In the genomic region with DNA sequence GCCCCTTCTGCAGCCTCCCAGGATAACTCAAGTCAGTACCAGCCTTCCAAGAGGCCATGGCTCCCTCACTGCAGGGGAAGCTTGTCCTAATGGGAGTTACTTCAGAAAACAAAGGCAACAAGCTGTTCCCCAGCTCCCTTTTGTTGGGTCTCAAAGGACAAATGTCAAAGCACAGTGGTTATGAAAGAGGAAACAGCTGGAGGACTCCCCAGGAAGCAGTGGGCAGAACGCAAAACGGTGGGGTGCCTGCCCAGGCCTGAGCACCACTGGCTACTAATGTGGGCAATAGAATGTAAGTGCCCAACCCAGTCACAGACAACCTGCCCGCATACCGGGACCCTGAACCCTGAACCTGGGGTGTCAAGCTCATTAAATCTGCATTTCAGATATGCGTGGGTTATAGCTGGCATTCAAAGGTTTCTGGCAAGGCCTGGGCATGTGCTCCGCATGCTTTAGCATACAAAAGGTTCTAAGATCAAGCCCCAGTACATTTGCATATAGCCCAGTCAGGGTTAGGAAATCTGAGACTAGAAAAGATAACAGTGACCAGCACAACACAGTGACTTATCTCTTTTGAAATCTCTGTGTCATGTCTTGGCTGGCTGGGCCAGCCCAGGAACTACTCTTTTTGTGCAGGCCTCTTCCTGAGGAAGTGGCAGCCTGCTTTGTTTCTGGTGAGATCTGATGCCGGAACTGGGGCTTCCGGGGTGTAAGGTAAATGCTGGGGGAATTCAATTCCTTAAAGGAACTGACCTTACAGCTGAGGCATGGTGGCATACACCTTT, we compare ENCODE assay signal across 9 mouse cellular contexts. TPM values are rescaled to one million over a fixed set of nuclear protein-coding genes. Genes with fewer than 3 reads are reported as not detected.
DNase-seq lines count a peak whose midpoint lies in the region; ATAC-seq lines count a peak whose summit lies in the region.
"Had no signal": no experiment of that assay in that cellular context is flagged by ENCODE, and none has a peak within 500 bp of the region (broad histone marks: within the 10 kb centered on the region; RNA-seq: fewer than 3 reads in every experiment).

No protein-coding gene starts in this region.

- no peak overlapping the region for H3K9ac ChIP-seq in heart, embryonic 15.5 days
- no peak overlapping the region for H3K9ac ChIP-seq in heart, embryonic 12.5 days

- WGBS in heart, embryonic 15.5 days: 48% methylated on average over 8 of the region's 8 CpGs
- WGBS in heart, embryonic 12.5 days: 51% methylated on average over 8 of the region's 8 CpGs

- H3K4me1 ChIP-seq in heart, embryonic 15.5 days (replicated peaks): no peaks in the 10 kb centered on the region
- 0 out of 2 replicates have a peak, but pooled peaks cover 5% of the 10 kb centered on the region for H3K4me1 ChIP-seq in heart, embryonic 12.5 days (replicated peaks)

- H3K9me3 ChIP-seq in heart, embryonic 15.5 days (replicated peaks): no peaks in the 10 kb centered on the region
- H3K9me3 ChIP-seq in heart, embryonic 12.5 days (replicated peaks): no peaks in the 10 kb centered on the region

- no peaks in the 10 kb centered on the region for H3K36me3 ChIP-seq in heart, embryonic 15.5 days
- H3K36me3 ChIP-seq in heart, embryonic 12.5 days: no peaks in the 10 kb centered on the region

- peak overlapping the region; percentile 7; the same call in 1 of the 2 replicates for H3K27ac ChIP-seq in heart, embryonic 15.5 days
- H3K27ac ChIP-seq in heart, embryonic 12.5 days (ENCODE audit: poor library complexity, severe bottlenecking): no peak overlapping the region

- DNase-seq in CD4-positive helper T cell, adult 2 months (ENCODE audit: low read depth, low spot score): peak; percentile 78
- no peak for DNase-seq in gastrocnemius, adult 18-20 months (ENCODE audit: low spot score)
- DNase-seq in c-Kit-positive CD71-positive TER-119-positive erythroid progenitor cells, embryonic 14.5 days (ENCODE audit: low spot score): no peak
- no peak for DNase-seq in embryo, embryonic 10.5 days (ENCODE audit: low spot score)
- DNase-seq: heart, postnatal 14 days had no signal

- no peaks in the 10 kb centered on the region for H3K27me3 ChIP-seq in heart, embryonic 15.5 days
- no peaks in the 10 kb centered on the region for H3K27me3 ChIP-seq in heart, embryonic 12.5 days (replicated peaks)

- no peak for ATAC-seq in heart, embryonic 15.5 days (replicated peaks; ENCODE audit: insufficient number of reproducible peaks, insufficient read depth, low FRiP score, low read depth)
- ATAC-seq in heart, embryonic 12.5 days (ENCODE audit: insufficient number of reproducible peaks, low FRiP score): no peak
- peak; percentile 80 for ATAC-seq in common myeloid progenitor, adult 5-6 weeks (replicated peaks; ENCODE audit: low read depth, poor library complexity, severe bottlenecking)
- peak; percentile 91 for ATAC-seq in megakaryocyte, adult 5-6 weeks (ENCODE audit: poor library complexity, severe bottlenecking)

- H3K4me3 ChIP-seq in heart, embryonic 15.5 days: no peak overlapping the region
- no peak overlapping the region for H3K4me3 ChIP-seq in heart, embryonic 12.5 days

- H3K4me2 ChIP-seq in heart, embryonic 15.5 days: no peak overlapping the region
- no peak overlapping the region for H3K4me2 ChIP-seq in heart, embryonic 12.5 days

RNA-seq across cellular contexts. Expression of a gene that starts 8.1 kb away (rescaled TPM):
- 0.81 and 10.4 TPM in 2 replicates for polyA plus RNA-seq in heart, embryonic 15.5 days (2015; fragmentation: Nextera tagmentation; extraction: Ambion mirVana)
- 0.22 TPM in 1 of 2 replicates, not detected in the other for polyA plus RNA-seq in heart, embryonic 12.5 days (2016; fragmentation: Nextera tagmentation; extraction: Ambion mirVana)
- total RNA-seq in common myeloid progenitor, adult 5-6 weeks (2017): 5.6 and 6.7 TPM in 2 replicates
- total RNA-seq in megakaryocyte, adult 5-6 weeks (2015): 0.20 and 2.7 TPM in 2 replicates
- 0.70 TPM in 1 of 2 replicates, not detected in the other for total RNA-seq in megakaryocyte, adult 5-6 weeks (2017)
- total RNA-seq in gastrocnemius, adult 18-20 months (2021): under 1 TPM; 0.25 to 0.36 TPM
- total RNA-seq: heart, postnatal 14 days had no signal

RNA-seq across cellular contexts. Expression of a gene that starts 21.8 kb away (rescaled TPM):
- polyA plus RNA-seq in heart, embryonic 15.5 days (2015; fragmentation: Nextera tagmentation; extraction: Ambion mirVana): 0.11 TPM in 1 of 2 replicates, not detected in the other
- polyA plus RNA-seq in heart, embryonic 12.5 days (2016; fragmentation: Nextera tagmentation; extraction: Ambion mirVana): 0.20 TPM in 1 of 2 replicates, not detected in the other
- not detected in 2 replicates for total RNA-seq in common myeloid progenitor, adult 5-6 weeks (2017)
- not detected in 2 replicates for total RNA-seq in megakaryocyte, adult 5-6 weeks (2015)
- total RNA-seq in megakaryocyte, adult 5-6 weeks (2017): not detected in 2 replicates
- 10 to 100 TPM; 33.9 to 63.4 TPM for total RNA-seq in gastrocnemius, adult 18-20 months (2021)

Comparison
In these comparisons a context has a peak if more than half of its experiments do, and no peak if none do; other contexts are left out.
1. ATAC-seq: peak in common myeloid progenitor, adult 5-6 weeks (single experiment) and megakaryocyte, adult 5-6 weeks (single experiment); none in heart, embryonic 15.5 days (single experiment) and heart, embryonic 12.5 days (single experiment).
2. RNA of a gene that starts 21.8 kb away (total RNA-seq): 33.9 to 63.4 TPM in gastrocnemius, adult 18-20 months; not detected in common myeloid progenitor, adult 5-6 weeks and not detected in megakaryocyte, adult 5-6 weeks; every median in the first group is over 10 times any median in the second.